Mouse (Mus musculus) megakaryocyte, embryonic 14.5 days (primary cell): ENCODE data around the gene Nop16. TPM values are rescaled to one million over a fixed set of nuclear protein-coding genes. Genes with fewer than 3 reads are reported as not detected.

Experiments
- H3K27me3 ChIP-seq: replicated peaks from 2 replicates; pipeline ENCODE3; 2012; ENCODE audit warnings: inconsistent platforms
- H3K36me3 ChIP-seq: replicated peaks from 2 replicates; pipeline ENCODE3; 2012; ENCODE audit warnings: low read length, inconsistent platforms, mixed read lengths
- H3K4me1 ChIP-seq: 2 replicates; pipeline ENCODE4 v1.6.1; 2012; ENCODE audit warnings: inconsistent platforms
- H3K4me3 ChIP-seq: replicated peaks from 2 replicates; pipeline ENCODE3; 2012; ENCODE audit warnings: moderate library complexity, mild to moderate bottlenecking, inconsistent platforms
- H3K9me3 ChIP-seq: 2 replicates; pipeline ENCODE4 v1.6.1; 2012; ENCODE audit warnings: inconsistent platforms
- FLI1 ChIP-seq: IDR thresholded peaks from 2 replicates; pipeline ENCODE4 v1.6.1; 2012; ENCODE audit warnings: low read length, inconsistent platforms, mixed read lengths
- GATA1 ChIP-seq: IDR thresholded peaks from 3 replicates; pipeline ENCODE4 v1.6.1; 2012; ENCODE audit warnings: mixed read lengths, low read length, inconsistent platforms, borderline replicate concordance
- polyA plus RNA-seq: library from polyadenylated mRNA; stranded (reverse); fragments of >175 nt; gene quantifications from 2 replicates; pipeline ENCODE4 v1.2.3, GENCODE M21; 2012; ENCODE audit warnings: low replicate concordance; ENCODE audit not compliant: insufficient read depth

Nop16 gene
- polyA plus RNA-seq, 1 experiment: 22.1 TPM

DNA sequence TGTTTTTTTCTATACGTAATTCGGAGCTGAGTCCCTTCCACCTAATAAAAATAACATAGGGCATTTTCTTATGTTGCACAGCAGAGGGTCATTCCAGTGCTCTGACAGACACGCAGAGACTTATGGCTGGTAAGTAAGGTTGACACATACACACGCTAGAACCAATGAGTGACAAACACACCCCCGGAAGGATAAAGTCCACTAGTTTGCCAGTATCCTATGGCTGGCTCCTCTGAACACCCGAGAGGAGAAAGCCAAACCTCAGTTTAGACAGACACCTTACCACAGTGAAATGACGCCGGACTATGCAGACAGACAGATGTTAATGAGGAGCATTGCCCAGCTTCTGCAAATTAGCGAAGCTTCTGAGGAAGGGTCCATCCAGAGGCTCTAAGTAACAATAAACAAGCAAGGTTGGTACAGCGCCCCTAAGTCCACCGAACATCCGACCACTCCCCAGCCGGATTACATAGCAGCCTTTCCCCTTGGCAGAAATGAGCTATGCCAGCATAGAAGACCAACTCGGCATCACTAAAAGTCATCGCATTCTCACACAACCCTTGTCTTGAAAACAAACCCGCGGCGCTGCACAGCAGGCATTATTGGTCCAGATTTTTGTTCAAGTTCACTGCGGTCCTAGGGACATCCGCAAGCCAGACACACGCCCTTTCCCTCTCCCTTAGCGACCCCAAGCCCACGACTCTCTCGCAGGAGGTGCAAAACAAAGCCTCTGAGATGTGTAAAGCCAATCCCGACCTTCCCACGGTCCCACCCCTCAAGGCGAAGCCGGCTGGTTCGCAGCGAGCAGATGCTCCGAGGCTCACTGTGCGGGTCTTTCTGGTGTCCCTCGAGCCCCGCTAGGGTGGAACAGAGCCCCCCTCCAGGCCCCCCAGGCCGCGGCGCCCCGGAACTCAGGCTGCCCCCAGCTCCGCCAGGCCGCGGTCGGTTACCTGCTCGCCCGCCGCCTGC is 25.4 kb downstream of the Nop16 start:
- Histone ChIP-seq H3K36me3 (peaks cover 42% of the 10 kb centered on the region), H3K4me3 (peak overlapping the region; percentile 91), H3K4me1 (peaks cover 92% of the 10 kb centered on the region), H3K9me3 (no peaks in the 10 kb centered on the region), H3K27me3 (no peaks in the 10 kb centered on the region)
- TF ChIP-seq FLI1: no peak
- no peak for TF ChIP-seq GATA1

DNA sequence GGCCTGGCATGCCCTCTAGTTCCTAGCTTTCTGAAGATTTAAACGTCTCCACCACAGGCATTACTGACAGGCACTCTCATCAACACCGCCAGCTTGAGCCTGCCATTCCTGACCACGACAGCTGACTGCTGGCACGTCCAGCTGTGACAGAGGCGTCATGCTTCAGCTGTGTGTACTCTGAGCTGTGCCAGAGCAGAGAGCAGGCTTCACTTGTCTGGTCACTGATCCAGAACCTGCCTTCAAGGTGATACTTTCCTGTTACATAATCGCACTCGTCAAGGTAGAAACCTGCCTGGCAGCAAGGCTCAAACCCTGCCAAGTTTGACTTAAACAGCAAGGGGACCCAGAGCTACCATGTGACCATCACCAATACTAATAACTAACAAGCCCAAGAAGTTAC is 27.3 kb downstream of the Nop16 start:
- peaks cover 80% of the 10 kb centered on the region for H3K4me1 ChIP-seq
- no peaks in the 10 kb centered on the region for H3K27me3 ChIP-seq
- peaks cover 61% of the 10 kb centered on the region for H3K36me3 ChIP-seq
- H3K9me3 ChIP-seq: no peaks in the 10 kb centered on the region
- TF ChIP-seq FLI1 (no peak), GATA1 (no peak)
- H3K4me3 ChIP-seq: peak overlapping the region; percentile 16

GRCm38 (mm10) chr13:54560608-54561007 is 29.3 kb downstream of the Nop16 start:
- H3K9me3 ChIP-seq: no peaks in the 10 kb centered on the region
- TF ChIP-seq GATA1 (no peak), FLI1 (no peak)
- H3K27me3 ChIP-seq: no peaks in the 10 kb centered on the region
- peaks cover 62% of the 10 kb centered on the region for H3K4me1 ChIP-seq
- H3K36me3 ChIP-seq: peaks cover 80% of the 10 kb centered on the region
- H3K4me3 ChIP-seq: peak overlapping the region; percentile 64

GRCm38 (mm10) chr13:54559656-54560055 is 30.2 kb downstream of the Nop16 start:
- Histone ChIP-seq H3K4me1 (peaks cover 58% of the 10 kb centered on the region), H3K36me3 (peaks cover 87% of the 10 kb centered on the region), H3K4me3 (no peak overlapping the region), H3K27me3 (no peaks in the 10 kb centered on the region), H3K9me3 (no peaks in the 10 kb centered on the region)
- TF ChIP-seq FLI1 (no peak), GATA1 (no peak)

DNA sequence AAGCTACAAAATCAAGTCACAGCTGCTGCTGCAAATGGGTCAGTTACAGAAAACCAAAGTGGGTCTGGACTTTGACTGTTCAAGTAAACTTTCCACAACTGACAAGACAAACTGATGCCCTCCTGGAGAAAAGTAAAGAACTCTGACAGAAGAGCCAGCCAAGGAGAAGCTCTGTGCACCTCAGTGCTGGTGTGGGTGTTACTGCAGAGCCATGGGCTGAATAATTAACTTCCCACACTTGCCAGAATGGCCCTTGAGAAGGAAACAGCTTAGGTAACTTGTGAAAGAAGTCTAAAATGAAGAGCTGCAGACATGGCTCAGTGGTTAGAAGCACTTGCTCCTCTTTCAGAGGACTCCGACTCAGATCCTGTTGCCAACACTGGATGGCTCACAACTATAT is 32.2 kb downstream of the Nop16 start:
- Histone ChIP-seq H3K9me3 (no peaks in the 10 kb centered on the region), H3K36me3 (peaks cover 95% of the 10 kb centered on the region), H3K4me1 (peaks cover 38% of the 10 kb centered on the region), H3K4me3 (no peak overlapping the region), H3K27me3 (no peaks in the 10 kb centered on the region)
- TF ChIP-seq FLI1: no peak
- no peak for TF ChIP-seq GATA1

- Histone ChIP-seq H3K36me3 (peaks cover 95% of the 10 kb centered on the region), H3K4me1 (peaks cover 30% of the 10 kb centered on the region), H3K9me3 (no peaks in the 10 kb centered on the region), H3K4me3 (no peak overlapping the region), H3K27me3 (no peaks in the 10 kb centered on the region)
- TF ChIP-seq FLI1: no peak
Observed at GRCm38 (mm10) chr13:54556796-54557195, 33.1 kb downstream of the Nop16 start.

- H3K36me3 ChIP-seq: peaks cover 95% of the 10 kb centered on the region
- H3K27me3 ChIP-seq: no peaks in the 10 kb centered on the region
- H3K9me3 ChIP-seq: no peaks in the 10 kb centered on the region
- no peak for TF ChIP-seq FLI1
- no peak for TF ChIP-seq GATA1
- H3K4me1 ChIP-seq: peaks cover 24% of the 10 kb centered on the region
- no peak overlapping the region for H3K4me3 ChIP-seq
Observed at GRCm38 (mm10) chr13:54556176-54556575, 33.7 kb downstream of the Nop16 start.

DNA sequence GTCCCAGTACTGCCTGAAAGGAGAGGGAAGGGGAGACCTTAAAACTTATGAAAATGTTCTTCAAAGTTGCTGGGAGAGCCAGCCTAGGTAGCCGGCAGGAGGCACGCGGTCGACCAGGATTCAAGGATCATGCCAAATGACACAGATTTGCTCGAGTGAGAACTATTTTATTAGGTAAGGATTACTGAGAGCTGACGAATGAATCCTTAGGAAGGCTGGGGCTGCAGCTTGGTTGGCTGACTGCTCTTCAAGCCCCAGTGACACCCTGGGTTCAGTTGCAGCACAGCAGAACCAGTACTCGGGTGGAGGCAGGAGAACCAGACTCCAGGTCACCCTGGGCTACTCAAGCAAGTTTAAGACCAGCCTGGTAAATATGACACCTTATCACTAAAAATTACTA is 41.9 kb downstream of the Nop16 start:
- no peaks in the 10 kb centered on the region for H3K27me3 ChIP-seq
- no peaks in the 10 kb centered on the region for H3K9me3 ChIP-seq
- H3K36me3 ChIP-seq: peaks cover 71% of the 10 kb centered on the region
- peaks cover 3% of the 10 kb centered on the region; the same call in 1 of the 2 replicates for H3K4me1 ChIP-seq
- H3K4me3 ChIP-seq: no peak overlapping the region
- no peak for TF ChIP-seq GATA1
- TF ChIP-seq FLI1: no peak

Other genes starting within 250 kb of the Nop16 start
- gene Cplx2, start 218.7 kb downstream of the Nop16 start, polyA plus RNA-seq: 7.9 and 13.0 TPM in 2 replicates
- 57.4 and 77.1 TPM in 2 replicates for gene Thoc3, start 121.2 kb downstream of the Nop16 start, polyA plus RNA-seq
- gene Simc1, start 86.3 kb downstream of the Nop16 start, polyA plus RNA-seq: 0.06 TPM in 1 of 2 replicates, not detected in the other
- 23.2 and 24.6 TPM in 2 replicates for gene 4833439L19Rik, start 24.7 kb downstream of the Nop16 start, polyA plus RNA-seq
- 11.5 TPM in 1 of 2 replicates, not detected in the other for gene Arl10, start 15.1 kb downstream of the Nop16 start, polyA plus RNA-seq
- 13.6 and 46.2 TPM in 2 replicates for gene Higd2a, start 117 bp upstream of the Nop16 start, polyA plus RNA-seq
- 72.4 and 308 TPM in 2 replicates for gene Cltb, start 21.3 kb upstream of the Nop16 start, polyA plus RNA-seq
- gene Faf2, start 31.7 kb upstream of the Nop16 start, polyA plus RNA-seq: 1.5 and 13.9 TPM in 2 replicates
- gene Rnf44, start 103.8 kb upstream of the Nop16 start, polyA plus RNA-seq: 132 and 507 TPM in 2 replicates
- gene Cdhr2, start 111.4 kb upstream of the Nop16 start, polyA plus RNA-seq: not detected in 2 replicates
- not detected in 2 replicates for gene Gprin1, start 159.8 kb upstream of the Nop16 start, polyA plus RNA-seq
- gene Sncb, start 176.5 kb upstream of the Nop16 start, polyA plus RNA-seq: 0.62 TPM in 1 of 2 replicates, not detected in the other
- gene Eif4e1b, start 193.9 kb upstream of the Nop16 start, polyA plus RNA-seq: not detected in 2 replicates
- 4.5 and 8.0 TPM in 2 replicates for gene Tspan17, start 199.3 kb upstream of the Nop16 start, polyA plus RNA-seq